Mouse (Mus musculus) liver, postnatal 0 days (tissue): ENCODE results near the gene Grin2d. TPM values are rescaled to one million over a fixed set of nuclear protein-coding genes. Genes with fewer than 3 reads are reported as not detected.

Experiments
- ATAC-seq: fragments of 200-750 bp; cut with Nextera tagmentation; 2 replicates; pipeline ENCODE4 v1.8.0; 2017; ENCODE audit warnings: mild to moderate bottlenecking, moderate library complexity
- DNase-seq: peaks from one replicate; pipeline ENCODE4 v3.0.0-alpha.2; 2016
- H3K27ac ChIP-seq: fragments of 300-500 bp; sonication (generic); 2 replicates; pipeline ENCODE4 v1.5.1; 2014; ENCODE audit warnings: antibody characterized with exemption, moderate library complexity, mild to moderate bottlenecking, low read depth
- H3K27me3 ChIP-seq: fragments of 300-500 bp; sonication (generic); 2 replicates; pipeline ENCODE4 v1.6.1; 2014; ENCODE audit warnings: low read length, control low read depth, mixed read lengths; ENCODE audit not compliant: insufficient read depth
- H3K36me3 ChIP-seq: fragments of 300-500 bp; sonication (generic); replicated peaks from 2 replicates; pipeline ENCODE4 v1.6.1; 2014; ENCODE audit warnings: mild to moderate bottlenecking, control low read depth, low read length, moderate library complexity, mixed read lengths; ENCODE audit not compliant: insufficient read depth
- H3K4me1 ChIP-seq: fragments of 300-500 bp; sonication (generic); 2 replicates; pipeline ENCODE4 v1.6.1; 2014; ENCODE audit warnings: antibody characterized with exemption, mild to moderate bottlenecking, control low read depth; ENCODE audit not compliant: insufficient read depth
- H3K4me2 ChIP-seq: fragments of 300-500 bp; sonication (generic); 2 replicates; pipeline ENCODE4 v1.6.1; 2014; ENCODE audit warnings: low read depth, mild to moderate bottlenecking, low read length, moderate library complexity, mixed read lengths
- H3K4me3 ChIP-seq: fragments of 300-500 bp; sonication (generic); 2 replicates; pipeline ENCODE4 v1.5.1; 2014; ENCODE audit warnings: low read depth, low read length
- H3K9ac ChIP-seq: fragments of 300-500 bp; sonication (generic); replicated peaks from 2 replicates; pipeline ENCODE4 v1.6.1; 2014; ENCODE audit warnings: mild to moderate bottlenecking, moderate library complexity
- H3K9me3 ChIP-seq: fragments of 300-500 bp; sonication (generic); 2 replicates; pipeline ENCODE4 v1.6.1; 2016; ENCODE audit warnings: mild to moderate bottlenecking, control low read depth, low read length, mixed read lengths
- CTCF ChIP-seq: sonication (generic); IDR thresholded peaks from 2 replicates; pipeline ENCODE4 v1.5.1; 2016; ENCODE audit warnings: antibody characterized with exemption, low read depth
- EP300 ChIP-seq: IDR thresholded peaks from 2 replicates; pipeline ENCODE4 v1.6.1; 2016; ENCODE audit warnings: antibody characterized with exemption, low read depth, mild to moderate bottlenecking
- WGBS: fragments of 180-500 bp; shearing (Covaris S2); extraction: QIAGEN DNeasy Blood & Tissue Kit; methylation state at CpG from one replicate; pipeline ENCODE4 v1.1.7; 2014; ENCODE audit not compliant: insufficient replicate concordance; 5-methylcytosine and 5-hydroxymethylcytosine counted together
- polyA plus RNA-seq: library from polyadenylated mRNA; unstranded; fragments of >200 nt; fragmentation: Nextera tagmentation; extraction: Ambion mirVana; gene quantifications from 2 replicates; pipeline ENCODE4 v1.2.1, GENCODE M21; 2015

Gene Grin2d
- polyA plus RNA-seq, 1 experiment from 2014 or later = 0.02 TPM

GRCm38 (mm10) chr7:45892651-45893050 lies 14.5 kb upstream of the Grin2d start:
- no peak overlapping the region for H3K27ac ChIP-seq
- 66% methylated on average over 2 of the region's 2 CpGs for WGBS
- no peak for TF ChIP-seq CTCF
- no peak for TF ChIP-seq EP300
- no peak overlapping the region for H3K4me3 ChIP-seq
- H3K27me3 ChIP-seq = no peaks in the 10 kb centered on the region
- H3K36me3 ChIP-seq = no peaks in the 10 kb centered on the region
- H3K9ac ChIP-seq = no peak overlapping the region
- ATAC-seq = no peak
- no peak overlapping the region for H3K4me2 ChIP-seq
- peaks cover 6% of the 10 kb centered on the region for H3K4me1 ChIP-seq
- DNase-seq = no peak
- H3K9me3 ChIP-seq = no peaks in the 10 kb centered on the region

- Histone ChIP-seq H3K4me1 (no peaks in the 10 kb centered on the region), H3K27me3 (no peaks in the 10 kb centered on the region), H3K4me3 (no peak overlapping the region), H3K4me2 (no peak overlapping the region), H3K27ac (no peak overlapping the region), H3K36me3 (peaks cover 22% of the 10 kb centered on the region), H3K9ac (no peak overlapping the region), H3K9me3 (no peaks in the 10 kb centered on the region)
- TF ChIP-seq EP300 (no peak), CTCF (no peak)
- 25% methylated on average over 3 of the region's 3 CpGs for WGBS
- peak; percentile 20 for DNase-seq
- ATAC-seq = no peak
These were observed 9.1 kb upstream of the Grin2d start for GRCm38 (mm10) chr7:45887246-45887645.

GRCm38 (mm10) chr7:45881011-45881410 lies 2.8 kb upstream of the Grin2d start:
- no peak for TF ChIP-seq EP300
- no peak for TF ChIP-seq CTCF
- peaks cover 57% of the 10 kb centered on the region for H3K36me3 ChIP-seq

GRCm38 (mm10) chr7:45880531-45880930 lies 2.4 kb upstream of the Grin2d start:
- WGBS = 93% methylated on average over 4 of the region's 4 CpGs
- no peak for DNase-seq
- TF ChIP-seq CTCF = no peak
- no peak for TF ChIP-seq EP300

More at GRCm38 (mm10) chr7:45881011-45881410, 2.8 kb upstream of the Grin2d start:
- DNase-seq (no peak), ATAC-seq (no peak)
- no peaks in the 10 kb centered on the region for H3K9me3 ChIP-seq
- H3K4me3 ChIP-seq = no peak overlapping the region
- H3K27ac ChIP-seq = no peak overlapping the region
- no peak overlapping the region for H3K4me2 ChIP-seq
- H3K9ac ChIP-seq = no peak overlapping the region
- 87% methylated on average over 2 of the region's 2 CpGs for WGBS
- no peaks in the 10 kb centered on the region for H3K4me1 ChIP-seq
- H3K27me3 ChIP-seq = no peaks in the 10 kb centered on the region

GRCm38 (mm10) chr7:45876895-45877294 lies 1.3 kb downstream of the Grin2d start:
- no peaks in the 10 kb centered on the region for H3K27me3 ChIP-seq
- H3K9me3 ChIP-seq = no peaks in the 10 kb centered on the region
- H3K36me3 ChIP-seq = peaks cover 48% of the 10 kb centered on the region
- no peak overlapping the region for H3K4me2 ChIP-seq
- ATAC-seq = no peak
- DNase-seq = no peak
- no peak overlapping the region for H3K27ac ChIP-seq
- WGBS = 90% methylated on average over 7 of the region's 7 CpGs
- H3K9ac ChIP-seq = no peak overlapping the region; the same call in 1 of the 2 replicates
- TF ChIP-seq EP300 (no peak), CTCF (no peak)
- peaks cover 13% of the 10 kb centered on the region for H3K4me1 ChIP-seq
- no peak overlapping the region for H3K4me3 ChIP-seq

More at GRCm38 (mm10) chr7:45880531-45880930, 2.4 kb upstream of the Grin2d start:
- Histone ChIP-seq H3K27ac (no peak overlapping the region), H3K4me2 (no peak overlapping the region), H3K9ac (no peak overlapping the region), H3K36me3 (peaks cover 62% of the 10 kb centered on the region), H3K9me3 (no peaks in the 10 kb centered on the region), H3K27me3 (no peaks in the 10 kb centered on the region), H3K4me1 (no peaks in the 10 kb centered on the region), H3K4me3 (no peak overlapping the region)
- no peak for ATAC-seq

- H3K27me3 ChIP-seq = peaks cover 35% of the 10 kb centered on the region
- H3K4me3 ChIP-seq = peak overlapping the region; percentile 92
- H3K36me3 ChIP-seq = peaks cover 30% of the 10 kb centered on the region
- peak overlapping the region; percentile 86 for H3K4me2 ChIP-seq
- H3K27ac ChIP-seq = peak overlapping the region; percentile 96
- peaks cover 13% of the 10 kb centered on the region for H3K4me1 ChIP-seq
- TF ChIP-seq EP300 (no peak), CTCF (peak; percentile 51)
- peak overlapping the region; percentile 95 for H3K9ac ChIP-seq
- DNase-seq = peak; percentile 69
- WGBS = 1% methylated on average over 28 of the region's 28 CpGs
- no peaks in the 10 kb centered on the region for H3K9me3 ChIP-seq
- ATAC-seq = peak; percentile 73
These were observed 4.9 kb downstream of the Grin2d start for GRCm38 (mm10) chr7:45873061-45873947.
